Mouse (Mus musculus): ENCODE measurements around the gene Ppm1l. TPM values are rescaled to one million over a fixed set of nuclear protein-coding genes. Genes with fewer than 3 reads are reported as not detected.

The Ppm1l gene
- polyA plus RNA-seq, 2 experiments: 7.1 to 12.2 TPM

DNA sequence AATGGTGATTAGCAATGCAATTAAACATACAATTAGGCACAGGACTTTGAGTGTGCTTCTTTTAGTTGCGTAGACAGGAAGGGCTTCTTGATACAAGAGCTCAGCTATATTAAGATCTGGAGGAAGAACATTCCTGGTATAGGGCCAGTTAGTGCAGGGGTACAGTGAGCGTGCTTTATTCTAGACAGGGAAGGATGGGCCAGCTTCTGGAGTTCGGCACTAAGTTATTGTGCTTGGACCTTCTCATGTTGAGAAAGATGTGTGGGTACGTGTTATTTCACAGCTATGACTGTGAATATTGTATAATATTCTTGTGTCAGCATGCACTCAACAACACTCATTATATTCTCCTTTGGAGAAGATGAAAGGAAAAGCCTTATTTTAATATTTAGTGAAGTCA, 29.9 kb downstream of the Ppm1l start:
- Histone ChIP-seq H3K9ac (ENCODE audit: low read depth, low read length, severe bottlenecking) (no peak overlapping the region), H3K4me2 (replicated peaks; ENCODE audit: low read depth, low read length, severe bottlenecking) (no peak overlapping the region), H3K36me3 (ENCODE audit: control insufficient read depth, insufficient read depth, low read length) (no peaks in the 10 kb centered on the region), H3K4me3 (replicated peaks; ENCODE audit: low read length) (no peak overlapping the region), H3K27ac (replicated peaks; ENCODE audit: low read depth, low read length) (no peak overlapping the region), H3K4me1 (ENCODE audit: control insufficient read depth, insufficient read depth, low read length) (peaks cover 7% of the 10 kb centered on the region; the same call in 1 of the 2 replicates), H3K27me3 (ENCODE audit: control insufficient read depth, insufficient read depth, low read length) (no peaks in the 10 kb centered on the region), H3K9me3 (ENCODE audit: control insufficient read depth, low read length) (no peaks in the 10 kb centered on the region)
- ATAC-seq (ENCODE audit: low FRiP score, low read depth): no peak
- TF ChIP-seq POLR2A (IDR thresholded peaks at IDR 0.05; ENCODE audit: borderline replicate concordance, extremely low read depth, insufficient read depth, insufficient read length): no peak
- 93% methylated on average over 4 of the region's 4 CpGs for WGBS
- DNase-seq (ENCODE audit: low spot score): no peak

DNA sequence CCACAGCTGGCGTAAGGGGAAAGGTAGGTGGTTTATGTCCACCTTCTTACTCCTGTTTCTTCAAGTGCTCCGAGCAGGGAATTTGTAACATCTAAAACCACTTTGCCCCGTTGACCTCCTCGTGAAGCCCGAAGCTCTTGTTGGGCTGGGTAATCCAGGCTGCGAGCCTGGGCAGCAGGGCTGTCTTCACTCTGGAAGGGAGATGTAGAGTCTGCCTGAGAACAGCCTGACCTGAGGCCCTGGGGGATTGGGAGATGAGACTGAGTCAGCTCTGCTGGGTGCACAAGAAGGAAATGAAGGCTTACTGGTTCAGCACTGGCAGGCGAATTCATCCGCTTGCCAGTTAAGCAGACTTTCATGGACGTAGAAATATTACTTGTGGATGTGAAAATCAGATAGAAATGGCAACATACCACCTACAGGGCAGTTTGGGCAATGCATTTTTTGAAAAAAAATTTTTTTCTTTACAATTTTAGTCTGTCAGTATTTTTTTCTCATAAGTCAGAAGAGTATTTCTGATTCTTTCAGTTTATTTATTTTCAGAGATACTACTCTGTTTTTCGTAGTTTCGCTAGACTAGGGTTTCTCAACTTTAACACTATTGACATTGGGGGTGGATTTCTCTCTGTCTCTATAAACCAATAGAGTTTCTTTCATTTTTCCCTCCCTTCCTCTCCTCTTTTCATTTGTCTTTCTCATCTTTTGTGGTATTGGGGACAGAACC, 31.7 kb downstream of the Ppm1l start:
- no peak overlapping the region for H3K4me3 ChIP-seq (replicated peaks; ENCODE audit: low read length)
- ATAC-seq (ENCODE audit: low FRiP score, low read depth): no peak
- no peak for TF ChIP-seq POLR2A (IDR thresholded peaks at IDR 0.05; ENCODE audit: borderline replicate concordance, extremely low read depth, insufficient read depth, insufficient read length)
- H3K27me3 ChIP-seq (ENCODE audit: control insufficient read depth, insufficient read depth, low read length): no peaks in the 10 kb centered on the region
- no peaks in the 10 kb centered on the region for H3K36me3 ChIP-seq (ENCODE audit: control insufficient read depth, insufficient read depth, low read length)
- H3K9me3 ChIP-seq (ENCODE audit: control insufficient read depth, low read length): no peaks in the 10 kb centered on the region
- 79% methylated on average over 11 of the region's 11 CpGs for WGBS
- DNase-seq (ENCODE audit: low spot score): no peak
- no peak overlapping the region for H3K4me2 ChIP-seq (replicated peaks; ENCODE audit: low read depth, low read length, severe bottlenecking)
- H3K4me1 ChIP-seq (ENCODE audit: control insufficient read depth, insufficient read depth, low read length): no peaks in the 10 kb centered on the region
- no peak overlapping the region for H3K9ac ChIP-seq (ENCODE audit: low read depth, low read length, severe bottlenecking)
- no peak overlapping the region for H3K27ac ChIP-seq (replicated peaks; ENCODE audit: low read depth, low read length)

- H3K27ac ChIP-seq (replicated peaks; ENCODE audit: low read depth, low read length): no peak overlapping the region
- H3K4me3 ChIP-seq (replicated peaks; ENCODE audit: low read length): no peak overlapping the region
- DNase-seq (ENCODE audit: low spot score) (no peak), ATAC-seq (ENCODE audit: low FRiP score, low read depth) (no peak)
- no peak for TF ChIP-seq POLR2A (IDR thresholded peaks at IDR 0.05; ENCODE audit: borderline replicate concordance, extremely low read depth, insufficient read depth, insufficient read length)
- H3K4me2 ChIP-seq (replicated peaks; ENCODE audit: low read depth, low read length, severe bottlenecking): no peak overlapping the region
- WGBS: 83% methylated on average over 4 of the region's 4 CpGs
- H3K27me3 ChIP-seq (ENCODE audit: control insufficient read depth, insufficient read depth, low read length): no peaks in the 10 kb centered on the region
- H3K4me1 ChIP-seq (ENCODE audit: control insufficient read depth, insufficient read depth, low read length): no peaks in the 10 kb centered on the region
- H3K36me3 ChIP-seq (ENCODE audit: control insufficient read depth, insufficient read depth, low read length): no peaks in the 10 kb centered on the region
- H3K9ac ChIP-seq (ENCODE audit: low read depth, low read length, severe bottlenecking): no peak overlapping the region
- H3K9me3 ChIP-seq (ENCODE audit: control insufficient read depth, low read length): no peaks in the 10 kb centered on the region
Measured at GRCm38 (mm10) chr3:69348921-69349237, 32.2 kb downstream of the Ppm1l start.

GRCm38 (mm10) chr3:69349973-69350372, 33.3 kb downstream of the Ppm1l start:
- H3K4me1 ChIP-seq (ENCODE audit: control insufficient read depth, insufficient read depth, low read length): no peaks in the 10 kb centered on the region
- no peak for TF ChIP-seq POLR2A (IDR thresholded peaks at IDR 0.05; ENCODE audit: borderline replicate concordance, extremely low read depth, insufficient read depth, insufficient read length)
- no peaks in the 10 kb centered on the region for H3K27me3 ChIP-seq (ENCODE audit: control insufficient read depth, insufficient read depth, low read length)
- H3K9ac ChIP-seq (ENCODE audit: low read depth, low read length, severe bottlenecking): no peak overlapping the region
- DNase-seq (ENCODE audit: low spot score) (no peak), ATAC-seq (ENCODE audit: low FRiP score, low read depth) (no peak)
- no peaks in the 10 kb centered on the region for H3K9me3 ChIP-seq (ENCODE audit: control insufficient read depth, low read length)
- H3K27ac ChIP-seq (replicated peaks; ENCODE audit: low read depth, low read length): no peak overlapping the region
- no peak overlapping the region for H3K4me2 ChIP-seq (replicated peaks; ENCODE audit: low read depth, low read length, severe bottlenecking)
- H3K4me3 ChIP-seq (replicated peaks; ENCODE audit: low read length): no peak overlapping the region
- 92% methylated on average over 6 of the region's 6 CpGs for WGBS
- no peaks in the 10 kb centered on the region for H3K36me3 ChIP-seq (ENCODE audit: control insufficient read depth, insufficient read depth, low read length)

GRCm38 (mm10) chr3:69352194-69352593, 35.5 kb downstream of the Ppm1l start:
- peaks cover 15% of the 10 kb centered on the region for H3K4me1 ChIP-seq (ENCODE audit: control insufficient read depth, insufficient read depth, low read length)
- H3K4me3 ChIP-seq (replicated peaks; ENCODE audit: low read length): no peak overlapping the region
- no peak overlapping the region for H3K27ac ChIP-seq (replicated peaks; ENCODE audit: low read depth, low read length)
- H3K9me3 ChIP-seq (ENCODE audit: control insufficient read depth, low read length): no peaks in the 10 kb centered on the region
- no peak for DNase-seq (ENCODE audit: low spot score)
- no peaks in the 10 kb centered on the region for H3K27me3 ChIP-seq (ENCODE audit: control insufficient read depth, insufficient read depth, low read length)
- no peak for ATAC-seq (ENCODE audit: low FRiP score, low read depth)
- H3K36me3 ChIP-seq (ENCODE audit: control insufficient read depth, insufficient read depth, low read length): no peaks in the 10 kb centered on the region
- no peak overlapping the region for H3K9ac ChIP-seq (ENCODE audit: low read depth, low read length, severe bottlenecking)
- 76% methylated on average over 1 of the region's 1 CpGs for WGBS
- no peak overlapping the region for H3K4me2 ChIP-seq (replicated peaks; ENCODE audit: low read depth, low read length, severe bottlenecking)
- no peak for TF ChIP-seq POLR2A (IDR thresholded peaks at IDR 0.05; ENCODE audit: borderline replicate concordance, extremely low read depth, insufficient read depth, insufficient read length)

All from limb, embryonic 14.5 days (tissue).